Mouse (Mus musculus): ENCODE data around the gene Gm16485. TPM values are rescaled to one million over a fixed set of nuclear protein-coding genes. Genes with fewer than 3 reads are reported as not detected.

Gene Gm16485
- polyA plus RNA-seq, 1 experiment from 2014 or later = not detected

Other genes with a start within 250 kb of the Gm16485 start
- gene Pgr, start 72.0 kb upstream of the Gm16485 start, polyA plus RNA-seq (2016; fragmentation: Nextera tagmentation; extraction: Ambion mirVana) = 0.20 and 0.25 TPM in 2 replicates